Mouse (Mus musculus): ENCODE data around the gene Rai14. TPM values are rescaled to one million over a fixed set of nuclear protein-coding genes. Genes with fewer than 3 reads are reported as not detected.
A peak's percentile ranks its signal among the peaks of the same experiment; 100 is the strongest.

Rai14 gene
- polyA plus RNA-seq, 1 experiment from 2014 or later: 55.3 TPM

- ChIA-PET POLR2A (interaction anchor here (1.3 to 1.4 kb wide), 2 partner anchors 51 to 120 kb away, joined by 3 read pairs; no protein-coding TSS in a partner anchor), CTCF (interaction anchor here (1.0 kb wide), 3 partner anchors 12 to 159 kb away, joined by 3 read pairs; no protein-coding TSS in a partner anchor)
- in situ Hi-C loops (cut with MboI; ENCODE audit: low pct_unique_long_range_greater_than_20kb): loop anchor here (10.0 kb wide), 1 partner anchor 82 kb away; no protein-coding TSS in a partner anchor
- no peaks in the 10 kb centered on the region for H3K27me3 ChIP-seq
- ATAC-seq (no peak), DNase-seq (ENCODE audit: low read depth, low spot score) (no peak)
- no peak for TF ChIP-seq CTCF (IDR thresholded peaks at IDR 0.05)
Measured at GRCm38 (mm10) chr15:10713181-10713625, 1.2 kb downstream of the Rai14 start.

DNA sequence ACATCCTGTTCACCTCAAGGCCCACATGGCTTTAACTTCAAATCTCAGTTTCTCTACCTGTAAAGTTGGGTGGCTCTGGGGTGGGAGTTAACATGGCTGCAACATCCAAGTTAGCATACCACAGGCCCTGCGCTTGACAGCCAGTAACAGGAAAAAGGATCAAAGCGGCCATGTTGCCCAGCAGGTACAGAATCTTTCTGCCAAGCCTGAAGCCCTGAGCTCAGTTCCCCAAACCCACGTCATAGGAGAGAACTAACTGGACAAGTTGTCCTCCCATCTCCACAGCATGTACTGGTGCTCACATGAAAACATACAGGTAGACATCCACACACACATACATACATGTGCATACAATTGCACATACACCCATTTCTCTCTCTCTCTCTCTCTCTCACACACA lies 2.1 kb downstream of the Rai14 start:
- DNase-seq (ENCODE audit: low read depth, low spot score) (no peak), ATAC-seq (no peak)
- POLR2A ChIA-PET: no interaction called here
- H3K27me3 ChIP-seq: no peaks in the 10 kb centered on the region
- CTCF ChIA-PET: interaction anchor here (1.1 to 1.8 kb wide), 3 partner anchors 11 to 211 kb away, joined by 4 to 5 read pairs (median 5); no protein-coding TSS in a partner anchor
- in situ Hi-C loops (cut with MboI; ENCODE audit: low pct_unique_long_range_greater_than_20kb): loop anchor here (10.0 kb wide), 1 partner anchor 83 kb away; no protein-coding TSS in a partner anchor
- TF ChIP-seq CTCF (IDR thresholded peaks at IDR 0.05): no peak

GRCm38 (mm10) chr15:10711231-10711630 lies 3.2 kb downstream of the Rai14 start:
- POLR2A ChIA-PET: no interaction called here
- no peak for ATAC-seq
- in situ Hi-C loops (cut with MboI; ENCODE audit: low pct_unique_long_range_greater_than_20kb): loop anchor here (10.0 kb wide), 1 partner anchor 84 kb away; no protein-coding TSS in a partner anchor
- TF ChIP-seq CTCF (IDR thresholded peaks at IDR 0.05): no peak
- DNase-seq (ENCODE audit: low read depth, low spot score): no peak
- CTCF ChIA-PET: interaction anchor here (1.1 to 1.8 kb wide), 3 partner anchors 10 to 210 kb away, joined by 4 to 5 read pairs (median 5); no protein-coding TSS in a partner anchor
- no peaks in the 10 kb centered on the region for H3K27me3 ChIP-seq

DNA sequence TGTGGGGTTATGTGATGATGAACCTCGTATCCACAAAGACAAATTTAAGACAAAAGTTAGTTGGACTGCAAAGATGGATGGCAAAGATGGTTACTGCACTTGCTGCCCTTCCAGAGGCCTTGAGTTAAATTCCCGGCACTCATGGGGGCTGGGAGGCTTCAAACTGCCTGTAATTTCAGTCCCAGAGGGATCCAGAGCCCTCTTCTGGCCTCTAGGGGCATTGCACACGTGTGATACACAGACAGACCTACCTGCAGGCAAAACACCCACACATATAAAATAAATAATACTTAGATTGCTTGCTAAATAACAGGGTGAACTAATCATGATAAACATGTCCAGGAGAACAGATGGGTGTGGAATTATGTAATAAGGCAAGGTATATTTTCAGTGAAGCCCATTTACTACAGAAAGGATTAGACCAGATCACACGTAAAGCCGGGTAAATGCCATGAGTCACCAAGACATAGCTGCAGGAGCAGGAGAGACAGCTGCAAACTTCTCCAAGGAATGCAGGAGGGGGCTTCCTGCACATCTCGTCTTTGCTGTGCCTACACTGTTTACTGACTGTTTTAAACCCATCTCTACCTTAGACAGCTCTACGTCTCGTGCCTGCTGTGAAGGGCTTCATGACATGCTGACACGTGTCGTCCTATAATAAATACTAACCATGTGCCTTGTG lies 5.7 kb downstream of the Rai14 start:
- CTCF ChIA-PET: interaction anchor here (1.4 kb wide), 1 partner anchor 207 kb away, joined by 4 read pairs; no protein-coding TSS in a partner anchor
- in situ Hi-C loops (cut with MboI; ENCODE audit: low pct_unique_long_range_greater_than_20kb): no loop called here
- H3K27me3 ChIP-seq: no peaks in the 10 kb centered on the region
- DNase-seq (ENCODE audit: low read depth, low spot score) (no peak), ATAC-seq (no peak)
- peak; percentile 66 for TF ChIP-seq CTCF (IDR thresholded peaks at IDR 0.05)
- POLR2A ChIA-PET: interaction anchor here (0.5 to 0.6 kb wide), 2 partner anchors 90 to 109 kb away, joined by 3 to 7 read pairs; no protein-coding TSS in a partner anchor

- ChIA-PET CTCF (interaction anchor here (1.3 kb wide), 1 partner anchor 45 kb away, joined by 3 read pairs; no protein-coding TSS in a partner anchor), POLR2A (no interaction called here)
- no peak for ATAC-seq
- H3K27me3 ChIP-seq: no peaks in the 10 kb centered on the region
- no peak for TF ChIP-seq CTCF (IDR thresholded peaks at IDR 0.05)
- no peak for DNase-seq (ENCODE audit: low read depth, low spot score)
- in situ Hi-C loops (cut with MboI; ENCODE audit: low pct_unique_long_range_greater_than_20kb): no loop called here
Measured at GRCm38 (mm10) chr15:10707109-10707508, 7.3 kb downstream of the Rai14 start.

- POLR2A ChIA-PET: no interaction called here
Measured at GRCm38 (mm10) chr15:10706414-10706813, 8.0 kb downstream of the Rai14 start.

DNA sequence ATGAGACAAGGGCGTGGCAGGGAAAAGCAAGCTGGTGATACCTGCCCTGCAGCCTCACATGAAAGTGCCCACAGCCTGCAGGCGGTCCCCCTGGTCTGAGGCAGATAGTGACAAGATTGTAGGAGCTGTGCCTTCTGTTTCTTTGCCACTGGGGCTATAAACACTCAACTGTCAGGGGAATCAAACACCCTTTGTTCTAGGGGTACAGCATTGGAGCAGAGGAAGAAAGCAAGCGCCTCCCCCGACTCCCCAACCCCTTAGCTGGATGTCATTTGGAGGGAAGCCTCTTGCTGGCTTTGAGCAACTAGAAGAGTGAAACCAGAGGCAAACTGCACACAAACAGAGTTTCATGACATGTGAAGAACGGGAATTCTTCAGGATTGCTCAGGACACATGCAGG lies 8.7 kb downstream of the Rai14 start:
- TF ChIP-seq CTCF (IDR thresholded peaks at IDR 0.05): no peak
- DNase-seq (ENCODE audit: low read depth, low spot score): no peak
- ChIA-PET POLR2A (no interaction called here), CTCF (interaction anchor here (0.9 kb wide), 1 partner anchor 133 kb away, joined by 3 read pairs; no protein-coding TSS in a partner anchor)
- ATAC-seq: no peak
- H3K27me3 ChIP-seq: no peaks in the 10 kb centered on the region
- in situ Hi-C loops (cut with MboI; ENCODE audit: low pct_unique_long_range_greater_than_20kb): no loop called here

More at GRCm38 (mm10) chr15:10706414-10706813, 8.0 kb downstream of the Rai14 start:
- CTCF ChIA-PET: no interaction called here
- in situ Hi-C loops (cut with MboI; ENCODE audit: low pct_unique_long_range_greater_than_20kb): no loop called here
- ATAC-seq (no peak), DNase-seq (ENCODE audit: low read depth, low spot score) (no peak)
- TF ChIP-seq CTCF (IDR thresholded peaks at IDR 0.05): no peak
- no peaks in the 10 kb centered on the region for H3K27me3 ChIP-seq

DNA sequence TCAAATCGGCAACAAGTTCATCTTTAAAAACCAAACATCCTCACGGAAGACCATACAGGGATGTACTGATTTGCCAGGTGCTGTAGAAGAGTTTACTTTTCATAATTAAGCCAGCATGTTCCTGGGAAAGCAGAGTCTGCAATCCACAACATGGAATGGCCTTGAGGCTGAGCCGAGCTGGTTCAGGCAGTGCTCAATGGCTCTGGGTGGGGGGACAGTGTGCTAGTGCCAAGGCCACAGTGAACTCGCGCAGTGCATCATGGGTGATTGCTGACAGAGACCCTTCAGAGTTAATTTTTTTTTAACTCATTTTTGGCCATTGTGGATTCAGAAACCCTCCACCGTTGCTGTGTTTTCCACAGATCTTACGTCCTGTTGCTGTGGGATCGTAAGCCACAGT lies 10.1 kb downstream of the Rai14 start:
- CTCF ChIA-PET: no interaction called here
- no peak for DNase-seq (ENCODE audit: low read depth, low spot score)
- no peaks in the 10 kb centered on the region for H3K27me3 ChIP-seq
- ATAC-seq: no peak
- no peak for TF ChIP-seq CTCF (IDR thresholded peaks at IDR 0.05)
- in situ Hi-C loops (cut with MboI; ENCODE audit: low pct_unique_long_range_greater_than_20kb): no loop called here
- POLR2A ChIA-PET: no interaction called here

- ATAC-seq: no peak
- ChIA-PET POLR2A (no interaction called here), CTCF (interaction anchor here (1.5 kb wide), 1 partner anchor 10 kb away, joined by 5 read pairs; no protein-coding TSS in a partner anchor)
- TF ChIP-seq CTCF (IDR thresholded peaks at IDR 0.05): no peak
- DNase-seq (ENCODE audit: low read depth, low spot score): no peak
- H3K27me3 ChIP-seq: no peaks in the 10 kb centered on the region
- in situ Hi-C loops (cut with MboI; ENCODE audit: low pct_unique_long_range_greater_than_20kb): no loop called here
Measured at GRCm38 (mm10) chr15:10701571-10701970, 12.9 kb downstream of the Rai14 start.

GRCm38 (mm10) chr15:10700891-10701466 lies 13.4 kb downstream of the Rai14 start:
- TF ChIP-seq CTCF (IDR thresholded peaks at IDR 0.05): no peak

More at GRCm38 (mm10) chr15:10700891-10701466, 13.4 kb downstream of the Rai14 start:
- POLR2A ChIA-PET: no interaction called here
- DNase-seq (ENCODE audit: low read depth, low spot score) (no peak), ATAC-seq (no peak)
- in situ Hi-C loops (cut with MboI; ENCODE audit: low pct_unique_long_range_greater_than_20kb): no loop called here
- no peaks in the 10 kb centered on the region for H3K27me3 ChIP-seq
- CTCF ChIA-PET: interaction anchor here (1.5 kb wide), 1 partner anchor 11 kb away, joined by 5 read pairs; no protein-coding TSS in a partner anchor

Measured in Patski (cell line).